Mouse (Mus musculus) layer of hippocampus, adult 18-20 months (tissue): ENCODE data around the gene Arhgap10. TPM values are rescaled to one million over a fixed set of nuclear protein-coding genes. Genes with fewer than 3 reads are reported as not detected.

Experiments
- DNase-seq, 2 experiments: peaks; one replicate each; pipeline ENCODE4 v3.0.0; 2022; ENCODE audit warnings: low spot score in 2 of 2
- total RNA-seq, 2 experiments: library from RNA; stranded (reverse); gene quantifications; 2 replicates each; pipeline ENCODE4 v1.2.3; 2021

Arhgap10 gene
- total RNA-seq, 2 experiments from 2014 or later = 11.0 to 11.3 TPM

GRCm38 (mm10) chr8:77410394-77410793, 107.4 kb downstream of the Arhgap10 start:
- DNase-seq = no peak

DNA sequence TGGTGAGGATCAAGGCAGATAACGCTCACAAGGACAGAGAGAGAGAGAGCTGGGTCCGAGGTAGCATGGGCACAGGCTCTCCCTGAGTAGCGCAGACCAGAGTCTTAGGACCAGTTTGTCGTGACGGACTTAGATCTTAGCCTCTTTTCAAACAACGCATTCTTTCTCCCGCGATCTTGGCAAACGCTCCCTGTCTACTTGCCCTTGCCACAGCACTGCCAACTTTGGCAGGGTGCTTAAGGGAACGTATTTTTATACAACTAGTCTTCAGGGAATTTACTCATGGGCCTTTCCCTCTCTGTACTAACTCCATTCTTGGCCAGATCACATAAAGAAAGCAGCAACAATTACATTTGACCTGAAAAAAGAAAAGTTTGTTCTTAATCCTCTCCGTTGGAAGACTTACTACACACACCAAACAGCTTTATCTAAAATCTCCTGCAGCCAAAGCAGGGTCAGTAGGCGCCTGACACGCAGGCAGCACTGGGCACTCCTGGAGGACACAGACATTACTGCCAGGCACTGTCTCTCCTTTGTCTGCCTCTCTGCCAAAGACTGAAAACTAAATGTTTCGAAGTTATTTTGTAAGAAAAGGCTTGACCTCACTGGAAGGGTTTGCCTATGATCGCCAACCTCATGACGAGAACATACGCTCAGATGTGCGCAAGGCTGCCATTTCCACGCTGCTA, 109.1 kb downstream of the Arhgap10 start:
- no peak for DNase-seq

GRCm38 (mm10) chr8:77406846-77407245, 110.9 kb downstream of the Arhgap10 start:
- no peak for DNase-seq

- DNase-seq = no peak
Observed at GRCm38 (mm10) chr8:77406444-77406843, 111.3 kb downstream of the Arhgap10 start.

GRCm38 (mm10) chr8:77404017-77404416, 113.7 kb downstream of the Arhgap10 start:
- DNase-seq = no peak

GRCm38 (mm10) chr8:77401934-77402333, 115.8 kb downstream of the Arhgap10 start:
- no peak for DNase-seq

- DNase-seq = no peak
Observed at GRCm38 (mm10) chr8:77401140-77401539, 116.6 kb downstream of the Arhgap10 start.

GRCm38 (mm10) chr8:77384080-77384479, 133.7 kb downstream of the Arhgap10 start:
- no peak for DNase-seq

- no peak for DNase-seq
Observed at GRCm38 (mm10) chr8:77383671-77384070, 134.1 kb downstream of the Arhgap10 start.

- DNase-seq = no peak
Observed at GRCm38 (mm10) chr8:77380844-77381243, 136.9 kb downstream of the Arhgap10 start.

- DNase-seq = no peak
Observed at GRCm38 (mm10) chr8:77379300-77379699, 138.5 kb downstream of the Arhgap10 start.

DNA sequence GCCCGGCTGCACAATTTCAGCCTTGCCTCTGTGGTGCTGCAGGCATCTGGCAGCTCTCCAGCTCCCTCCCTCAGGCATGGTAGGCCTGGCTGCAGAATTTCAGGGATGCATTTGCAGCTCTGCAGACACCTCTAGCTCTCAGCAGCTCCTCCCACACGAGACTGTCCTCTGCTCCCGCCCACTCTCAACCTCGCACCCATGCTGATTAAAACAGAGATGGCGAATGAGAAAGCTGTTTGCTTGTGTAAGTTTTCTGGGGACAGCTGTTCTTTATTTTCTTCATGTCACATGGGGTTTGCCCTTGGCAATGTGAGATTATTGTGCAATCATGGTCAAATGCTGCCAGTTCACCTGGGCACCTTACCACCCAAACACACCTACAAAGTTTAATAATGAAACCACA, 141.3 kb downstream of the Arhgap10 start:
- peak in 1 of 2 experiments; percentile 76 for DNase-seq

DNA sequence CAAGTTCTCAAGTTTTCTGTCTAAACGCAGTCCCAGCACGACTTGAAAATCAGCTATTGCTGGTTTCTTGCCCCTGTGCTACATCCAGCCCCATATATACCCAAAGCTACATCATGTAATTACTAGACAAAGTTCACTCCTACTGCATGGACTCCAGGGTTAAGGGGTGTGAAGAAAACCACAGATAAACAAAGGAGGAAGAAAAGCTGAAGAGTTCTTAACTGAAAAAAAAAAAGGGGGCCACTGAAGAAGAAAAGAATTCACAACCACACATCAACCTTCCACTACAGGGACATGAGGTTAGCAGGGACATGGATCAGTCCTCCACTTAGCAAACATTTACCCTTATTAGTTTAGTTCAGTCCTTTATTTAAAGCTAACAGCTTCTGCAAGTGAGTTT, 141.8 kb downstream of the Arhgap10 start:
- DNase-seq = no peak

DNA sequence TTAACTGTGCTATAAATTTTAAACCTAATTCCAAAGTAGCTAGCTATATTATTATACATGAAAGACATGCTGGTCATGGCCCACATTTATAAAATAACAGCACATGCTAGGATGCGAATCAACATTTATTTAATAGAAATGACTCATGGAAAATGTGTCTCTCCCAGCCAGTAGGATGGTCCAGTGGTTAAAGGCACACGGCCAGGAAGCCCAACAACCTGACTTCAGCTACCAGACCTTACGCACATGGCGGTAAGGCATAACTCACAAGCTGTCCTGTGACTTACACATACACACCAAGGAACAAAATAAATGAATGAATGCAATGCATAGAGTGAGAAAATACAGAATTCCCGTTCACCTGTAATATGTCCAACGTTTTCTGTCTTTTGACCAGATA, 146.7 kb downstream of the Arhgap10 start:
- no peak for DNase-seq

DNA sequence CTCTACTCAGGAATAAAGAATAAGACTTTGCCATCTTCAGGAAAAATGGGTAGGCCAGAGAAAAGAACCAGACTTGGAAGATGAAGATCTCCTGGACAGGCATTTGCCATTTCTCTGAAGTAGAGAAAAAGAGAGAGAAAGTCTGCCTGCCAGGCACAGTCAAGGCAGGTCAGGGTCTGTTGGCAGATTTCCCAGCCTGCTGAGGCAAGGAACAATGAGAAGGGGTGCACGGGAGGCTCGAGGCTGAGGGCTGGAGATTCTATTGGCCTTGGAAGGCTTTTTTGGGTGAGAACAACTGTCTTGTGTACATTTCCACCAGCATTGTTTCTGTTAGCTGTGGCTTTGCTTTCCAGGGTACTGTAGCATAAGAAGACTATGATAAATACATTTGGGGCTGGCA, 147.4 kb downstream of the Arhgap10 start:
- no peak for DNase-seq

GRCm38 (mm10) chr8:77369671-77370070, 148.1 kb downstream of the Arhgap10 start:
- no peak for DNase-seq

GRCm38 (mm10) chr8:77367091-77367490, 150.7 kb downstream of the Arhgap10 start:
- DNase-seq = no peak

DNA sequence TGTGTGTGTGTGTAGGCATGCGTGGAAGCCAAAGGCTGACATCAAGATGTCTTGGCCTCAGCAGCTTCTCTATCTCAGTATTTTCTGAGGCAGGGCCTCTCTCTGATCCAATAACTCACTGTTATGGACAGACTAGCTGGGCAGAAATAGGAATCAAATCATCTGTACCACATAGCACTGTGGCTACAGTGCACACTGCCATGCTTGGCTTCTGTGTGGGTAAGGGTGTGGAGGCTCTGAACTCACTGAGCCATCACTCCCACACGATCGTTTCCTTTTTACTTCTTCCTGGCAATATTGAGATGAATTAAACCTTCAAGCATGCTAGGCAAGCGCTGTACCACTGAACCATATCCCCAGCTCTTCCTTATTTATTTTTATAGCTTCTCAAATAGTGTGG, 151.3 kb downstream of the Arhgap10 start:
- no peak for DNase-seq

- peak in 1 of 2 experiments; percentile 48 for DNase-seq
Observed at GRCm38 (mm10) chr8:77365990-77366389, 151.8 kb downstream of the Arhgap10 start.

DNA sequence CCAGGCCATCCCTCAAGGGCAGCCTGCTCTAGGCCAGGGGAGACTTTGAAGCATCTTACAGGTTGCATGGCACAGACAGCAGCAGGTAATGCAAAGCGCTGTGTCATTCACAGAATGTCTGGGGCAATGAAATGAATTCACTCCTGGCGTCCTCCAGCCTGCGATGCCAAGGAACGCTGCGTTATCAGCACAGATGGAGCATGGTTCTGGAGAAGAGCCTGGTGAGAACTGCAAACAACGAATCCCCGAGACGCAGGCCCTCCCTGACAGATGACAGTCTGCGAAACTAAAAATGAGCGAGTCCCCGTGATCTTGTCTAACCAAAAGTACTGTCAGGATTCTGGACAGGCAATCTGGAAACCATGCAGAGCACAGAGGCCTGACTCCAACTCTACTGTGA, 153.3 kb downstream of the Arhgap10 start:
- peak; percentile 82 to 93 for DNase-seq

DNA sequence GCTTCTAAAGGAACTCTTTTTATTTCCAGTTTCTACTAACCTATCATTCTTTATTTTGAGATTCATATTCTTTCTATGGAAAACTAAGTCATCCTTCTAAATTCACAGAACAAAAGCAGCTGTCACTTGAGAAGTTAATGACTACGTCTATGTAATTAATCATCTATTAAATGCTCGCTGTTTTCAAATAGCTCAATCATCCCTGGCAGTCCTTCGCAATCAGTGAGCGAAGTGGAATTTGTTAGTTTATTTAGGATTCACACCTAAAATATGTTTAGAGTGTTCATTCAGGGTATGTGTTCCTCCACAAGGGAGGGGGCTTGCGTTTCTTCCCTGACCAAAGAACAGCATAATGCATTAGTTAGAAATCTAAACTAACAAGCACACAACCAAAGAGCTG, 156.9 kb downstream of the Arhgap10 start:
- DNase-seq = no peak

DNA sequence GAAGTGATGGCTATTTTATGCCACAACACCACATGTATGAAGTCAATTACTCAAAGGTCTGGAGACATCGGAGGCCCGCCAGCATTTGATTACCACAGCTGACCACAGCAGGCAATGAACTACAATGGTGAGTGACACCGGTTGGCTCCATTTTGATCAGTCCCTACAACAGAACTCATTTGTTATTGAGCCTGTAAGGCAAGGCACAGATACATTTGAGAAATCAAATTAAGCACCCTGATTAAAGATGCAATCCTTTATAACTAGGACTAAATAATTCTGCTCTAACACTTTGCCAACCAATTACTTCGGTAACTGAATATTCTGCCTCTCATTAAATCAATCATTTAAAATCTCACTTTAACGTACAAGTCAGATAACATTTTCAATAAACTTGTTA, 157.3 kb downstream of the Arhgap10 start:
- no peak for DNase-seq

DNA sequence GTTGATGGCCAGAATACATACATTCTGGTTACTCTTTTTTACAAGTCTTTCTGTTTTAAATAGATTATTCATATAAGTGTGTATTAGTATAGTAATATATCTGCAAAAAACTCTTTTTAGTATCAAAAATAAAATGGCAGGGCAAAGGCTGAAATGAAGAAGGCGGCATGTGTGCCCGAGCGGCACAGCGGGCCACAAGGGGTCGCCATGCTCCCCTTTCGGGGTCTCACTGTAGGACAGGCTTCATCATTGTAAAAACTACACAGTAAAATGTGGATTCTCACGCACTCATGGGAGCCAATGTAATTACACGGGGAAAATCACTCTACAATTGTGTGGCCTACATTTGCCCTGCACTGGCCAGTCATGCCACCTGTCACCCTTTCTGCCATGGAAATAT, 160.6 kb downstream of the Arhgap10 start:
- no peak for DNase-seq

DNA sequence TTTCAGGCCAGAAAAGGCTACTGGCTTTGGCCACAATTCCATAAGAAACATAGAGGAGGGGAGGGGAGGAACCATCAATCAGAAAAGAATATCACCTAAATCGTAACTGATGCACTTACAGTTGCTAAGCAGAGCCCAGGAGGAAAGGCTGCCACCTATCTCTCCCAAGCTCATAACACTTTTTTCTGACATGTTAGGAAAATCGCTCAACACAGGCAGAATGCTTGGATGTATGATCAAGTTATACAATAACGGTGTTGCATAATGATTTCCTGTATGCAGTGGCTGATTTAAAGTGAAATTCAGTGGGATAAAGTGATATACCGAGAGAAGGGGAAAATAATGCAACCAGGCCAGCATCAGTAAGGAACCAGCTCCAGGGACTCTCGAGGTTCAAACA, 162.4 kb downstream of the Arhgap10 start:
- DNase-seq = no peak
